Mouse (Mus musculus) midbrain, embryonic 13.5 days (tissue): Measurements from ENCODE around the gene Tcf25. TPM values are rescaled to one million over a fixed set of nuclear protein-coding genes. Genes with fewer than 3 reads are reported as not detected.

Experiments used
- polyA plus RNA-seq: library from polyadenylated mRNA; unstranded; fragments of >200 nt; fragmentation: Nextera tagmentation; extraction: Ambion mirVana; gene quantifications from 2 replicates; pipeline ENCODE4 v1.2.1, GENCODE M21; 2015

The Tcf25 gene
- polyA plus RNA-seq, 1 experiment from 2014 or later = 263 TPM

Other genes starting within 250 kb of the Tcf25 start
- gene Sult5a1, start 215.4 kb upstream of the Tcf25 start, polyA plus RNA-seq = 0.77 and 1.0 TPM in 2 replicates
- not detected in 2 replicates for gene Dpep1, start 187.5 kb upstream of the Tcf25 start, polyA plus RNA-seq
- 196 and 212 TPM in 2 replicates for gene Chmp1a, start 161.0 kb upstream of the Tcf25 start, polyA plus RNA-seq
- gene Spata33, start 160.9 kb upstream of the Tcf25 start, polyA plus RNA-seq = 6.5 and 7.2 TPM in 2 replicates
- gene Cdk10, start 148.9 kb upstream of the Tcf25 start, polyA plus RNA-seq = 48.3 and 48.7 TPM in 2 replicates
- 2.7 and 2.8 TPM in 2 replicates for gene Spata2l, start 137.5 kb upstream of the Tcf25 start, polyA plus RNA-seq
- 23.6 and 26.3 TPM in 2 replicates for gene Zfp276, start 119.6 kb upstream of the Tcf25 start, polyA plus RNA-seq
- gene Vps9d1, start 119.4 kb upstream of the Tcf25 start, polyA plus RNA-seq = 51.5 and 53.4 TPM in 2 replicates
- 14.0 and 15.2 TPM in 2 replicates for gene Fanca, start 55.2 kb upstream of the Tcf25 start, polyA plus RNA-seq
- gene Spire2, start 41.0 kb upstream of the Tcf25 start, polyA plus RNA-seq = 31.8 and 38.7 TPM in 2 replicates
- gene Mc1r, start 33.4 kb downstream of the Tcf25 start, polyA plus RNA-seq = 0.17 and 0.31 TPM in 2 replicates
- 1,993 and 2,050 TPM in 2 replicates for gene Tubb3, start 37.7 kb downstream of the Tcf25 start, polyA plus RNA-seq
- gene Def8, start 49.8 kb downstream of the Tcf25 start, polyA plus RNA-seq = 41.7 and 42.8 TPM in 2 replicates
- 59.3 and 62.1 TPM in 2 replicates for gene Afg3l1, start 104.2 kb downstream of the Tcf25 start, polyA plus RNA-seq
- 88.8 and 93.3 TPM in 2 replicates for gene Dbndd1, start 141.7 kb downstream of the Tcf25 start, polyA plus RNA-seq
- 40.8 and 44.3 TPM in 2 replicates for gene Gas8, start 145.1 kb downstream of the Tcf25 start, polyA plus RNA-seq